Mouse (Mus musculus) granulocyte monocyte progenitor cell, adult 5-6 weeks (primary cell): ENCODE data around the gene Cass4. TPM values are rescaled to one million over a fixed set of nuclear protein-coding genes. Genes with fewer than 3 reads are reported as not detected.

Experiments
- ATAC-seq: replicated peaks from 2 replicates; pipeline ENCODE4 v1.8.0; 2016; ENCODE audit warnings: mild to moderate bottlenecking, moderate TSS enrichment, inconsistent platforms; ENCODE audit not compliant: poor library complexity, severe bottlenecking
- total RNA-seq, 2 experiments: library from RNA; stranded (forward) in 1 of 2; stranded (reverse) in 1 of 2; fragments of 200-712, 200-1000 nt in 1 of 2; fragments of >200 nt in 1 of 2; fragmentation: Nextera tagmentation in 1 of 2; gene quantifications; 2 replicates each; pipeline ENCODE4 v1.2.3; 2014 to 2017

Cass4 gene
- total RNA-seq (2014; fragmentation: Nextera tagmentation) (0.41 and 0.64 TPM in 2 replicates), total RNA-seq (2017) (0.93 and 1.4 TPM in 2 replicates)

- peak; percentile 81 for ATAC-seq
Measured at GRCm38 (mm10) chr2:172393391-172394051, at the start of gene Cass4. TSS of gene Cass4 (plus strand) at chr2:172393794.

- ATAC-seq, result no peak
Measured at GRCm38 (mm10) chr2:172344669-172345068, 48.9 kb upstream of the Cass4 start.

GRCm38 (mm10) chr2:172345258-172345738, 48.3 kb upstream of the Cass4 start, which contains the start of gene Fam210b:
TSS of gene Fam210b (plus strand) at chr2:172345565.
- ATAC-seq, result peak; percentile 87

- ATAC-seq, result peak; percentile 22
Measured at GRCm38 (mm10) chr2:172346034-172346929, 47.3 kb upstream of the Cass4 start.

- no peak for ATAC-seq
Measured at GRCm38 (mm10) chr2:172346933-172347611, 46.5 kb upstream of the Cass4 start.

GRCm38 (mm10) chr2:172348297-172348950, 45.2 kb upstream of the Cass4 start:
- ATAC-seq, result no peak

GRCm38 (mm10) chr2:172349776-172350175, 43.8 kb upstream of the Cass4 start:
- no peak for ATAC-seq

- ATAC-seq, result no peak
Measured at GRCm38 (mm10) chr2:172350773-172351172, 42.8 kb upstream of the Cass4 start.

GRCm38 (mm10) chr2:172353218-172353617, 40.4 kb upstream of the Cass4 start:
- no peak for ATAC-seq

GRCm38 (mm10) chr2:172354761-172355160, 38.8 kb upstream of the Cass4 start:
- no peak for ATAC-seq

- ATAC-seq, result no peak
Measured at GRCm38 (mm10) chr2:172355833-172356232, 37.8 kb upstream of the Cass4 start.

GRCm38 (mm10) chr2:172363176-172363575, 30.4 kb upstream of the Cass4 start:
- ATAC-seq, result no peak

- ATAC-seq, result peak; percentile 85
Measured at GRCm38 (mm10) chr2:172370411-172371223, 23.0 kb upstream of the Cass4 start, which contains the start of the genes Aurka and Cstf1. TSS of gene Aurka (minus strand) at chr2:172370535. TSS of gene Cstf1 (plus strand) at chr2:172370681.

GRCm38 (mm10) chr2:172371258-172371657, 22.3 kb upstream of the Cass4 start:
- ATAC-seq, result 0 out of 2 replicates have a peak, but pooled peaks have one; percentile 8

- ATAC-seq, result no peak
Measured at GRCm38 (mm10) chr2:172376551-172376950, 17.0 kb upstream of the Cass4 start.

- ATAC-seq, result no peak
Measured at GRCm38 (mm10) chr2:172376999-172377515, 16.5 kb upstream of the Cass4 start.

GRCm38 (mm10) chr2:172378332-172378731, 15.3 kb upstream of the Cass4 start:
- ATAC-seq, result peak; percentile 86

- no peak for ATAC-seq
Measured at GRCm38 (mm10) chr2:172380513-172380912, 13.1 kb upstream of the Cass4 start.

GRCm38 (mm10) chr2:172381341-172381740, 12.3 kb upstream of the Cass4 start:
- no peak for ATAC-seq
